Mouse (Mus musculus) embryonic fibroblast, embryonic 13.5 days (primary cell): ENCODE measurements at regions not wholly inside any gene's neighbourhood (a gene's known extent, or its start where the extent isn't known, plus 50 kb on each side); places are given as distances from the start of the nearest gene placed in this dataset.

ENCODE experiments used
- H3K27ac ChIP-seq: 2 replicates; pipeline ENCODE4 v1.5.1; 2012; ENCODE audit warnings: low read length, control low read depth, inconsistent platforms; ENCODE audit not compliant: insufficient read depth
- H3K4me1 ChIP-seq: 2 replicates; pipeline ENCODE4 v1.6.1; 2011; ENCODE audit warnings: low read length; ENCODE audit not compliant: control insufficient read depth, insufficient read depth
- H3K4me3 ChIP-seq: 2 replicates; pipeline ENCODE4 v1.5.1; 2011; ENCODE audit warnings: mild to moderate bottlenecking, control low read depth, low read length; ENCODE audit not compliant: insufficient read depth
- CTCF ChIP-seq: IDR thresholded peaks from 2 replicates; pipeline ENCODE4 v1.5.1; 2011; ENCODE audit warnings: mild to moderate bottlenecking, control low read depth, low read length, moderate library complexity, borderline replicate concordance; ENCODE audit not compliant: insufficient read depth
- POLR2A ChIP-seq: IDR thresholded peaks from 2 replicates; pipeline ENCODE4 v1.6.1; 2011; ENCODE audit warnings: low read depth, mild to moderate bottlenecking, control low read depth, low read length, moderate library complexity

- no peak overlapping the region for H3K27ac ChIP-seq
These were observed 176.0 kb upstream of the Nrip1 start for GRCm38 (mm10) chr16:76549628-76550027.

GRCm38 (mm10) chr16:76547087-76547486 is 173.5 kb upstream of the Nrip1 start:
- TF ChIP-seq CTCF (no peak), POLR2A (no peak)
- no peaks in the 10 kb centered on the region for H3K4me1 ChIP-seq
- H3K27ac ChIP-seq = no peak overlapping the region
- H3K4me3 ChIP-seq = no peak overlapping the region

More at GRCm38 (mm10) chr16:76549628-76550027, 176.0 kb upstream of the Nrip1 start:
- Histone ChIP-seq H3K4me1 (no peaks in the 10 kb centered on the region), H3K4me3 (no peak overlapping the region)
- TF ChIP-seq POLR2A (no peak), CTCF (no peak)

GRCm38 (mm10) chr16:76546632-76547031 is 173.0 kb upstream of the Nrip1 start:
- TF ChIP-seq CTCF = no peak
- TF ChIP-seq POLR2A = no peak
- H3K4me1 ChIP-seq = no peaks in the 10 kb centered on the region
- H3K4me3 ChIP-seq = no peak overlapping the region
- H3K27ac ChIP-seq = no peak overlapping the region

- Histone ChIP-seq H3K4me3 (no peak overlapping the region), H3K27ac (no peak overlapping the region), H3K4me1 (no peaks in the 10 kb centered on the region; the same call in 1 of the 2 replicates)
- TF ChIP-seq CTCF = no peak
These were observed 172.3 kb upstream of the Nrip1 start for GRCm38 (mm10) chr16:76545942-76546341.

GRCm38 (mm10) chr16:76544972-76545371 is 171.3 kb upstream of the Nrip1 start:
- Histone ChIP-seq H3K4me1 (no peaks in the 10 kb centered on the region; the same call in 1 of the 2 replicates), H3K27ac (no peak overlapping the region), H3K4me3 (no peak overlapping the region)
- TF ChIP-seq POLR2A = no peak
- TF ChIP-seq CTCF = no peak

- Histone ChIP-seq H3K4me1 (peaks cover 5% of the 10 kb centered on the region), H3K27ac (no peak overlapping the region), H3K4me3 (no peak overlapping the region)
- no peak for TF ChIP-seq CTCF
- no peak for TF ChIP-seq POLR2A
These were observed 167.3 kb upstream of the Nrip1 start for GRCm38 (mm10) chr16:76540964-76541363.

GRCm38 (mm10) chr16:76540328-76540923 is 166.8 kb upstream of the Nrip1 start:
- Histone ChIP-seq H3K27ac (no peak overlapping the region), H3K4me1 (peaks cover 5% of the 10 kb centered on the region), H3K4me3 (no peak overlapping the region)
- TF ChIP-seq CTCF = no peak
- no peak for TF ChIP-seq POLR2A

- TF ChIP-seq CTCF = no peak
- no peak for TF ChIP-seq POLR2A
- Histone ChIP-seq H3K27ac (no peak overlapping the region), H3K4me1 (peaks cover 5% of the 10 kb centered on the region), H3K4me3 (no peak overlapping the region)
These were observed 166.0 kb upstream of the Nrip1 start for GRCm38 (mm10) chr16:76539669-76540068.

GRCm38 (mm10) chr16:76537871-76538270 is 164.2 kb upstream of the Nrip1 start:
- Histone ChIP-seq H3K4me3 (no peak overlapping the region), H3K4me1 (peaks cover 5% of the 10 kb centered on the region), H3K27ac (no peak overlapping the region)
- TF ChIP-seq POLR2A (no peak), CTCF (no peak)

GRCm38 (mm10) chr16:76532928-76533217 is 159.2 kb upstream of the Nrip1 start:
- Histone ChIP-seq H3K4me3 (no peak overlapping the region), H3K4me1 (no peaks in the 10 kb centered on the region), H3K27ac (no peak overlapping the region)
- no peak for TF ChIP-seq POLR2A
- TF ChIP-seq CTCF = no peak

- H3K4me3 ChIP-seq = no peak overlapping the region
- H3K27ac ChIP-seq = no peak overlapping the region
- H3K4me1 ChIP-seq = no peaks in the 10 kb centered on the region
- no peak for TF ChIP-seq POLR2A
- no peak for TF ChIP-seq CTCF
These were observed 158.7 kb upstream of the Nrip1 start for GRCm38 (mm10) chr16:76532142-76532927.
